In genomic region chr3:51688725-51689124, GRCm38 (mm10) we compare ENCODE assay signal across 23 mouse cellular contexts. TPM values are rescaled to one million over a fixed set of nuclear protein-coding genes. Genes with fewer than 3 reads are reported as not detected.
DNase-seq lines count a peak whose midpoint lies in the region; ATAC-seq and TF ChIP-seq lines count a peak whose summit lies in the region.
"Had no signal": no experiment of that assay in that cellular context is flagged by ENCODE, and none has a peak within 500 bp of the region (broad histone marks: within the 10 kb centered on the region; RNA-seq: fewer than 3 reads in every experiment).

No protein-coding gene starts in this region.

- H3K27ac ChIP-seq in heart, embryonic 16.5 days (ENCODE audit: low read length) = no peak overlapping the region
- peak overlapping the region; percentile 61; the same call in 1 of the 2 replicates for H3K27ac ChIP-seq in liver, embryonic 13.5 days
- H3K27ac ChIP-seq: embryonic facial prominence, embryonic 12.5 days; forebrain, embryonic 15.5 days; hindbrain, embryonic 15.5 days; limb, embryonic 15.5 days; macrophage had no signal

- peak; percentile 41; the same call in 1 of the 2 replicates for ATAC-seq in heart, embryonic 16.5 days (replicated peaks; ENCODE audit: extremely low read depth, insufficient read depth, low FRiP score)
- peak; percentile 88 for ATAC-seq in G1E (ENCODE audit: extremely low read depth, insufficient number of reproducible peaks, low FRiP score, poor library complexity, severe bottlenecking)
- ATAC-seq in liver, embryonic 13.5 days (ENCODE audit: low read depth) = peak; percentile 98
- ATAC-seq in monocyte, adult 5-6 weeks (replicated peaks; ENCODE audit: insufficient number of reproducible peaks, low FRiP score, low TSS enrichment, poor library complexity, severe bottlenecking) = no peak
- ATAC-seq: forebrain, embryonic 15.5 days; intestine, postnatal 0 days; Patski had no signal

- no peaks in the 10 kb centered on the region for H3K4me1 ChIP-seq in heart, embryonic 16.5 days (ENCODE audit: control insufficient read depth, insufficient read depth, low read length)
- peaks cover 18% of the 10 kb centered on the region for H3K4me1 ChIP-seq in G1E (ENCODE audit: insufficient read depth, low read depth, low read length)
- peaks cover 20% of the 10 kb centered on the region for H3K4me1 ChIP-seq in liver, embryonic 13.5 days (replicated peaks)
- H3K4me1 ChIP-seq: embryonic facial prominence, embryonic 12.5 days; forebrain, embryonic 15.5 days; hindbrain, embryonic 15.5 days; limb, embryonic 15.5 days had no signal

- DNase-seq in heart, postnatal 10 days = no peak
- DNase-seq in G1E (ENCODE audit: low spot score) = peak; percentile 23
- peak; percentile 38 for DNase-seq in c-Kit-positive CD71-positive TER-119-positive erythroid progenitor cells, embryonic 14.5 days (ENCODE audit: low spot score)
- DNase-seq in liver, embryonic 13.5 days = peak; percentile 69
- no peak for DNase-seq in spleen, adult 12 weeks (ENCODE audit: low spot score)
- DNase-seq in cerebellum, postnatal 10 days = no peak
- DNase-seq: adrenal gland, adult 8-10 months; cerebellum, adult 9-10 months; heart, postnatal 36 days; midbrain, embryonic 14.5 days; thymus, adult 2 months had no signal

- intact Hi-C loops in heart, postnatal 10 days (cut with DNase I) = no loop called here

- H3K4me2 ChIP-seq in heart, embryonic 16.5 days (ENCODE audit: low read depth, low read length) = no peak overlapping the region
- peak overlapping the region; percentile 39 for H3K4me2 ChIP-seq in liver, embryonic 13.5 days
- H3K4me2 ChIP-seq: embryonic facial prominence, embryonic 12.5 days; forebrain, embryonic 15.5 days; hindbrain, embryonic 15.5 days; limb, embryonic 15.5 days had no signal

- no peaks in the 10 kb centered on the region for H3K9me3 ChIP-seq in heart, embryonic 16.5 days (replicated peaks; ENCODE audit: control insufficient read depth, low read length)
- 0 out of 2 replicates have a peak, but pooled peaks cover 6% of the 10 kb centered on the region for H3K9me3 ChIP-seq in G1E (replicated peaks)
- H3K9me3 ChIP-seq in liver, embryonic 13.5 days (replicated peaks) = no peaks in the 10 kb centered on the region
- H3K9me3 ChIP-seq: embryonic facial prominence, embryonic 12.5 days; forebrain, embryonic 15.5 days; hindbrain, embryonic 15.5 days; limb, embryonic 15.5 days had no signal

- no peak for TF ChIP-seq CTCF in G1E (IDR thresholded peaks at IDR 0.05; ENCODE audit: low read depth, low read length)

- H3K4me3 ChIP-seq in heart, embryonic 16.5 days (ENCODE audit: low read length) = no peak overlapping the region
- H3K4me3 ChIP-seq in G1E (ENCODE audit: low read depth, low read length) = peak overlapping the region; percentile 47; the same call in 1 of the 2 replicates
- no peak overlapping the region for H3K4me3 ChIP-seq in liver, embryonic 13.5 days (replicated peaks)
- H3K4me3 ChIP-seq: embryonic facial prominence, embryonic 12.5 days; forebrain, embryonic 15.5 days; hindbrain, embryonic 15.5 days; limb, embryonic 15.5 days; myocyte had no signal

- no peak overlapping the region for H3K9ac ChIP-seq in heart, embryonic 16.5 days (ENCODE audit: low read length)
- peak overlapping the region; percentile 34; the same call in 1 of the 2 replicates for H3K9ac ChIP-seq in liver, embryonic 13.5 days
- H3K9ac ChIP-seq: embryonic facial prominence, embryonic 12.5 days; forebrain, embryonic 15.5 days; hindbrain, embryonic 15.5 days; limb, embryonic 15.5 days had no signal

- WGBS in heart, embryonic 16.5 days = 61% methylated on average over 8 of the region's 8 CpGs
- 13% methylated on average over 8 of the region's 8 CpGs for WGBS in liver, embryonic 13.5 days (ENCODE audit: insufficient replicate concordance)

- H3K27me3 ChIP-seq in heart, embryonic 16.5 days (ENCODE audit: control insufficient read depth, insufficient read depth, low read length) = no peaks in the 10 kb centered on the region
- H3K27me3 ChIP-seq in G1E (ENCODE audit: insufficient read depth, low read length) = no peaks in the 10 kb centered on the region
- no peaks in the 10 kb centered on the region for H3K27me3 ChIP-seq in liver, embryonic 13.5 days
- H3K27me3 ChIP-seq: embryonic facial prominence, embryonic 12.5 days; forebrain, embryonic 15.5 days; hindbrain, embryonic 15.5 days; limb, embryonic 15.5 days; Patski had no signal

- peaks cover 12% of the 10 kb centered on the region for H3K36me3 ChIP-seq in heart, embryonic 16.5 days (ENCODE audit: control insufficient read depth, insufficient read depth)
- H3K36me3 ChIP-seq in G1E (replicated peaks) = no peaks in the 10 kb centered on the region
- peaks cover 13% of the 10 kb centered on the region for H3K36me3 ChIP-seq in liver, embryonic 13.5 days
- H3K36me3 ChIP-seq: forebrain, embryonic 15.5 days had no signal

RNA-seq across cellular contexts. Expression of gene Mgst2, which starts 28.6 kb away (rescaled TPM):
- 8.6 and 13.8 TPM in 2 replicates for polyA plus RNA-seq in heart, embryonic 16.5 days (2015; fragmentation: Nextera tagmentation; extraction: Ambion mirVana)
- 1 to 10 TPM in 1 of 2 experiments, under 1 TPM in 1; 0.35 to 2.1 TPM for total RNA-seq in heart, postnatal 10 days (2021)
- total RNA-seq in G1E (2014; fragmentation: Nextera tagmentation) = 2.4 and 6.3 TPM in 2 replicates
- total RNA-seq in G1E (2017) = 0.11 and 0.99 TPM in 2 replicates
- 0.28 and 0.32 TPM in 2 replicates for polyA plus RNA-seq in G1E (2012)
- 16.5 and 18.8 TPM in 2 replicates for polyA plus RNA-seq in liver, embryonic 13.5 days (2015; fragmentation: Nextera tagmentation; extraction: Ambion mirVana)
- total RNA-seq in monocyte, adult 5-6 weeks (2017) = 6.7 to 12.9 TPM (median 12.1 TPM) in 3 replicates
- total RNA-seq: layer of hippocampus, postnatal 14 days; left cerebral cortex, postnatal 25 days had no signal

Comparison
In these comparisons a context has a peak if more than half of its experiments do, and no peak if none do; other contexts are left out.
1. DNase-seq: peak in G1E (single experiment), c-Kit-positive CD71-positive TER-119-positive erythroid progenitor cells, embryonic 14.5 days (single experiment) and liver, embryonic 13.5 days (single experiment); none in heart, postnatal 10 days (0 of 2), spleen, adult 12 weeks (single experiment) and cerebellum, postnatal 10 days (0 of 2).